Mouse (Mus musculus): ENCODE measurements around the gene Slc35a1. TPM values are rescaled to one million over a fixed set of nuclear protein-coding genes. Genes with fewer than 3 reads are reported as not detected.

Slc35a1 gene
- total and polyA plus RNA-seq, 3 experiments, result 24.3 to 26.0 TPM; not detected in 1

DNA sequence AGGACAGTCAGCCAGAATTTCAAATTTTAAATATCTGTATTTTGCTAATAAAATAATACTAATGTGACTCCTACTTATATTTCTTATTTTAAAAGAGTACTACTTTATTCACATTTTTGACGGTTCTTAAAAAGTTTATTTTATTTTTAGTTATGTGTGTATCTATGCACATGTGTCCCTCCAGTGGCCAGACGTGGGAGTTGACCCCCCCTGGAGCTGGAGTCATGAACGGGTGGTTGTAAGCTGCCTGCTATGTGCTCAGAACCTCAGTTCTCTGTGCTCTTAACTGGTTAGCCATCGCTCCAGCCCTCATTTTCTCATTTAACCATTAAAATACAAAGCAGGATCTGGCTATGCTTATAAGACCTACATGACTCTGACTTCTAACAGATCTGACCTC is 15.8 kb upstream of the Slc35a1 start:
- no peak overlapping the region for H3K9ac ChIP-seq (ENCODE audit: control insufficient read depth, low read depth, low read length, poor library complexity, severe bottlenecking)
- no peak for DNase-seq (ENCODE audit: low read depth, low spot score)
- no peaks in the 10 kb centered on the region for H3K36me3 ChIP-seq (ENCODE audit: control insufficient read depth in 1 of 2, insufficient read depth in 2 of 2, low read length in 2 of 2)
- peaks cover 0 to 2% of the 10 kb centered on the region in 2 experiments; a peak in 1 of 4 replicates for H3K27me3 ChIP-seq (ENCODE audit: control insufficient read depth in 1 of 2, insufficient read depth in 2 of 2, low read length in 2 of 2)
- no peaks in the 10 kb centered on the region for H3K4me1 ChIP-seq (ENCODE audit: control insufficient read depth in 1 of 2, insufficient read depth in 2 of 2, low read length in 2 of 2)
- 0 out of 2 replicates have a peak, but pooled peaks have one; percentile 8 for TF ChIP-seq SMC3 (IDR thresholded peaks at IDR 0.05; ENCODE audit: low read depth, low read length)
- no peak for TF ChIP-seq MEF2A (IDR thresholded peaks at IDR 0.05; ENCODE audit: extremely low read depth, insufficient replicate concordance, low read depth, low read length, poor library complexity, severe bottlenecking)
- TF ChIP-seq GABPA (IDR thresholded peaks at IDR 0.05; ENCODE audit: low read depth, low read length), result no peak
- no peak for TF ChIP-seq ZC3H11A (IDR thresholded peaks at IDR 0.05; ENCODE audit: low read depth, low read length)
- no peak for TF ChIP-seq ZMIZ1 (IDR thresholded peaks at IDR 0.05; ENCODE audit: low read depth, low read length)
- TF ChIP-seq MAFK (IDR thresholded peaks at IDR 0.05; ENCODE audit: borderline replicate concordance, low read depth, low read length), result no peak
- no peak for TF ChIP-seq NELFE (IDR thresholded peaks at IDR 0.05; ENCODE audit: low read depth, low read length)
- TF ChIP-seq POLR2AphosphoS2 (IDR thresholded peaks at IDR 0.05; ENCODE audit: low read length), result no peak
- peak in 1 of 3 experiments; percentile 13; a peak in 1 of 6 replicates for TF ChIP-seq CTCF (IDR thresholded peaks at IDR 0.05 in 2 of 3, conservative IDR thresholded peaks at IDR 0.05 in 1 of 3; ENCODE audit: control insufficient read depth in 1 of 3, insufficient read depth in 1 of 3, low read depth in 2 of 3, low read length in 3 of 3, poor library complexity in 1 of 3, severe bottlenecking in 1 of 3)
- TF ChIP-seq MYB (IDR thresholded peaks at IDR 0.05; ENCODE audit: low read depth, low read length), result no peak
- TF ChIP-seq NRF1 (IDR thresholded peaks at IDR 0.05; ENCODE audit: insufficient read depth, low read depth, low read length, poor library complexity, severe bottlenecking), result no peak
- no peak for TF ChIP-seq EP300 (IDR thresholded peaks at IDR 0.05; ENCODE audit: low read depth in 1 of 2, low read length in 2 of 2)
- no peak overlapping the region for H3K27ac ChIP-seq (ENCODE audit: control insufficient read depth, low read depth, low read length)
- H3K9me3 ChIP-seq (replicated peaks; ENCODE audit: insufficient read depth, low read length), result no peaks in the 10 kb centered on the region
- H3K4me3 ChIP-seq (ENCODE audit: control insufficient read depth in 1 of 2, insufficient read depth in 1 of 2, low read depth in 2 of 2, low read length in 2 of 2), result no peak overlapping the region
- H3K79me2 ChIP-seq (ENCODE audit: control insufficient read depth, insufficient read depth, low read length, poor library complexity), result no peaks in the 10 kb centered on the region

DNA sequence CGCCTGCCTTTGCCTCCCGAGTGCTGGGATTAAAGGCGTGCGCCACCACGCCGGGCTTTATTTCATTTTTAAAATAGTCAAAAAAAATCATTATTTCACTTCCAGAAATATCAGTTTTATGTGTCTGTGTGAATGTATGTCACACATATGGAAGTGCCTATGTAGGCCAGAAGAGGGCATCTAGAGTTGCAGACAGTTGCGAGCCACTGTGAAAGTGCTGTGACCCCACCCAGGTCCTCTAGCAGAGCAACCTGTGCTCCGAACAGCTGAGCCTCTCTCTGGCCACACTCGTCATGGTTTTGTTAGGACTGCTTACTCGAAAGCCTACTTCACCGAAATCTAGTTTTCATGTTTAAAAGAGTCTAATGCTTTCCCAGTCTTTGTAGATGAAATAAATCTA is 15.0 kb upstream of the Slc35a1 start:
- H3K9ac ChIP-seq (ENCODE audit: control insufficient read depth, low read depth, low read length, poor library complexity, severe bottlenecking), result no peak overlapping the region
- H3K36me3 ChIP-seq (ENCODE audit: control insufficient read depth in 1 of 2, insufficient read depth in 2 of 2, low read length in 2 of 2), result no peaks in the 10 kb centered on the region
- H3K27ac ChIP-seq (ENCODE audit: control insufficient read depth, low read depth, low read length), result no peak overlapping the region
- DNase-seq (ENCODE audit: low read depth, low spot score), result no peak
- no peaks in the 10 kb centered on the region for H3K9me3 ChIP-seq (replicated peaks; ENCODE audit: insufficient read depth, low read length)
- H3K79me2 ChIP-seq (ENCODE audit: control insufficient read depth, insufficient read depth, low read length, poor library complexity), result no peaks in the 10 kb centered on the region
- H3K27me3 ChIP-seq (ENCODE audit: control insufficient read depth in 1 of 2, insufficient read depth in 2 of 2, low read length in 2 of 2), result peaks cover 0 to 2% of the 10 kb centered on the region in 2 experiments; a peak in 1 of 4 replicates
- TF ChIP-seq TAL1 (IDR thresholded peaks at IDR 0.05; ENCODE audit: low read length), result no peak
- no peak for TF ChIP-seq CTCF (IDR thresholded peaks at IDR 0.05 in 2 of 3, conservative IDR thresholded peaks at IDR 0.05 in 1 of 3; ENCODE audit: control insufficient read depth in 1 of 3, insufficient read depth in 1 of 3, low read depth in 2 of 3, low read length in 3 of 3, poor library complexity in 1 of 3, severe bottlenecking in 1 of 3)
- no peak for TF ChIP-seq USF2 (IDR thresholded peaks at IDR 0.05; ENCODE audit: borderline replicate concordance in 1 of 2, insufficient read depth in 1 of 2, low read depth in 1 of 2, low read length in 2 of 2)
- no peak for TF ChIP-seq RCOR1 (IDR thresholded peaks at IDR 0.05; ENCODE audit: low read depth, low read length)
- TF ChIP-seq POLR2AphosphoS5 (IDR thresholded peaks at IDR 0.05; ENCODE audit: borderline replicate concordance, low read depth, low read length), result no peak
- no peak for TF ChIP-seq ZKSCAN1 (IDR thresholded peaks at IDR 0.05; ENCODE audit: low read depth, low read length)
- no peak for TF ChIP-seq MXI1 (IDR thresholded peaks at IDR 0.05; ENCODE audit: low read depth, low read length)
- no peak for TF ChIP-seq USF1 (IDR thresholded peaks at IDR 0.05; ENCODE audit: low read depth, low read length)
- TF ChIP-seq ZC3H11A (IDR thresholded peaks at IDR 0.05; ENCODE audit: low read depth, low read length), result no peak
- no peak for TF ChIP-seq GABPA (IDR thresholded peaks at IDR 0.05; ENCODE audit: low read depth, low read length)
- TF ChIP-seq SIN3A (IDR thresholded peaks at IDR 0.05; ENCODE audit: low read length), result no peak
- TF ChIP-seq JUND (IDR thresholded peaks at IDR 0.05; ENCODE audit: low read depth, low read length), result no peak
- no peak for TF ChIP-seq HCFC1 (IDR thresholded peaks at IDR 0.05; ENCODE audit: low read depth, low read length)
- no peak for TF ChIP-seq POLR2A (IDR thresholded peaks at IDR 0.05; ENCODE audit: control insufficient read depth in 1 of 2, insufficient read depth in 1 of 2, low read depth in 1 of 2, low read length in 2 of 2, poor library complexity in 1 of 2)
- no peak for TF ChIP-seq KAT2A (conservative IDR thresholded peaks at IDR 0.05; ENCODE audit: low read depth, low read length)
- no peak for TF ChIP-seq MAFK (IDR thresholded peaks at IDR 0.05; ENCODE audit: borderline replicate concordance, low read depth, low read length)
- no peak for TF ChIP-seq TBP (IDR thresholded peaks at IDR 0.05; ENCODE audit: low read depth, low read length)
- no peak for TF ChIP-seq MYB (IDR thresholded peaks at IDR 0.05; ENCODE audit: low read depth, low read length)
- TF ChIP-seq NELFE (IDR thresholded peaks at IDR 0.05; ENCODE audit: low read depth, low read length), result no peak
- H3K4me1 ChIP-seq (ENCODE audit: control insufficient read depth in 1 of 2, insufficient read depth in 2 of 2, low read length in 2 of 2), result no peaks in the 10 kb centered on the region
- no peak overlapping the region for H3K4me3 ChIP-seq (ENCODE audit: control insufficient read depth in 1 of 2, insufficient read depth in 1 of 2, low read depth in 2 of 2, low read length in 2 of 2)
